Mouse (Mus musculus): ENCODE measurements around the gene Zbtb46. TPM values are rescaled to one million over a fixed set of nuclear protein-coding genes. Genes with fewer than 3 reads are reported as not detected.

The Zbtb46 gene
- polyA plus RNA-seq, 1 experiment from 2014 or later = 9.5 TPM

GRCm38 (mm10) chr2:181391541-181391940 is 67.7 kb downstream of the Zbtb46 start:
- Histone ChIP-seq H3K36me3 (peaks cover 7% of the 10 kb centered on the region; the same call in 1 of the 2 replicates), H3K4me3 (no peak overlapping the region), H3K27ac (replicated peaks) (no peak overlapping the region), H3K9me3 (no peaks in the 10 kb centered on the region), H3K27me3 (no peaks in the 10 kb centered on the region), H3K4me1 (no peaks in the 10 kb centered on the region), H3K9ac (replicated peaks) (no peak overlapping the region), H3K4me2 (replicated peaks) (no peak overlapping the region)
- ATAC-seq (replicated peaks) = no peak
- WGBS = 77% methylated on average over 2 of the region's 2 CpGs

- Histone ChIP-seq H3K9me3 (no peaks in the 10 kb centered on the region), H3K9ac (replicated peaks) (no peak overlapping the region), H3K36me3 (peaks cover 10% of the 10 kb centered on the region; the same call in 1 of the 2 replicates), H3K4me1 (no peaks in the 10 kb centered on the region), H3K27me3 (no peaks in the 10 kb centered on the region), H3K4me3 (no peak overlapping the region), H3K27ac (replicated peaks) (no peak overlapping the region), H3K4me2 (replicated peaks) (no peak overlapping the region)
- WGBS = 92% methylated on average over 15 of the region's 15 CpGs
- ATAC-seq (replicated peaks) = no peak
These were observed 68.2 kb downstream of the Zbtb46 start for GRCm38 (mm10) chr2:181391022-181391421.

- 79% methylated on average over 4 of the region's 4 CpGs for WGBS
- H3K9ac ChIP-seq (replicated peaks) = no peak overlapping the region
- no peak overlapping the region for H3K4me3 ChIP-seq
- H3K9me3 ChIP-seq = no peaks in the 10 kb centered on the region
- no peak for ATAC-seq (replicated peaks)
- no peak overlapping the region for H3K4me2 ChIP-seq (replicated peaks)
- peaks cover 10% of the 10 kb centered on the region; the same call in 1 of the 2 replicates for H3K36me3 ChIP-seq
- H3K27ac ChIP-seq (replicated peaks) = no peak overlapping the region
- H3K4me1 ChIP-seq = no peaks in the 10 kb centered on the region
- no peaks in the 10 kb centered on the region for H3K27me3 ChIP-seq
These were observed 68.9 kb downstream of the Zbtb46 start for GRCm38 (mm10) chr2:181390136-181390870.

- Histone ChIP-seq H3K27ac (replicated peaks) (no peak overlapping the region), H3K27me3 (no peaks in the 10 kb centered on the region), H3K4me3 (no peak overlapping the region), H3K4me1 (no peaks in the 10 kb centered on the region), H3K9me3 (no peaks in the 10 kb centered on the region), H3K9ac (replicated peaks) (no peak overlapping the region), H3K4me2 (replicated peaks) (no peak overlapping the region), H3K36me3 (peaks cover 35% of the 10 kb centered on the region)
- no peak for ATAC-seq (replicated peaks)
- WGBS = 79% methylated on average over 3 of the region's 4 CpGs
These were observed 72.5 kb downstream of the Zbtb46 start for GRCm38 (mm10) chr2:181386663-181387210.

GRCm38 (mm10) chr2:181385885-181386284 is 73.3 kb downstream of the Zbtb46 start:
- 78% methylated on average over 3 of the region's 3 CpGs for WGBS
- H3K9me3 ChIP-seq = no peaks in the 10 kb centered on the region
- H3K4me1 ChIP-seq = no peaks in the 10 kb centered on the region
- no peaks in the 10 kb centered on the region for H3K27me3 ChIP-seq
- ATAC-seq (replicated peaks) = no peak
- H3K4me3 ChIP-seq = no peak overlapping the region
- no peak overlapping the region for H3K4me2 ChIP-seq (replicated peaks)
- H3K9ac ChIP-seq (replicated peaks) = no peak overlapping the region
- peaks cover 35% of the 10 kb centered on the region for H3K36me3 ChIP-seq
- H3K27ac ChIP-seq (replicated peaks) = no peak overlapping the region

- H3K9ac ChIP-seq (replicated peaks) = no peak overlapping the region
- 0 out of 2 replicates have a peak overlapping the region, but pooled peaks have one; percentile 3 for H3K27ac ChIP-seq (replicated peaks)
- no peaks in the 10 kb centered on the region for H3K27me3 ChIP-seq
- no peaks in the 10 kb centered on the region for H3K9me3 ChIP-seq
- no peak overlapping the region for H3K4me2 ChIP-seq (replicated peaks)
- peaks cover 42% of the 10 kb centered on the region for H3K36me3 ChIP-seq
- 66% methylated on average over 4 of the region's 4 CpGs for WGBS
- H3K4me3 ChIP-seq = no peak overlapping the region
- ATAC-seq (replicated peaks) = peak; percentile 51
- no peaks in the 10 kb centered on the region for H3K4me1 ChIP-seq
These were observed 74.3 kb downstream of the Zbtb46 start for GRCm38 (mm10) chr2:181384919-181385391.

- peaks cover 47% of the 10 kb centered on the region for H3K36me3 ChIP-seq
These were observed 74.8 kb downstream of the Zbtb46 start for GRCm38 (mm10) chr2:181384463-181384862.

GRCm38 (mm10) chr2:181381631-181382306 is 77.5 kb downstream of the Zbtb46 start:
- 94% methylated on average over 6 of the region's 6 CpGs for WGBS
- no peaks in the 10 kb centered on the region for H3K9me3 ChIP-seq
- H3K36me3 ChIP-seq = peaks cover 60% of the 10 kb centered on the region
- no peak overlapping the region for H3K4me3 ChIP-seq
- no peak overlapping the region for H3K27ac ChIP-seq (replicated peaks)
- ATAC-seq (replicated peaks) = no peak
- no peak overlapping the region for H3K4me2 ChIP-seq (replicated peaks)
- H3K9ac ChIP-seq (replicated peaks) = no peak overlapping the region
- H3K27me3 ChIP-seq = no peaks in the 10 kb centered on the region
- no peaks in the 10 kb centered on the region for H3K4me1 ChIP-seq

More at GRCm38 (mm10) chr2:181384463-181384862, 74.8 kb downstream of the Zbtb46 start:
- 92% methylated on average over 7 of the region's 7 CpGs for WGBS
- Histone ChIP-seq H3K9ac (replicated peaks) (no peak overlapping the region), H3K4me3 (no peak overlapping the region), H3K27ac (replicated peaks) (no peak overlapping the region), H3K9me3 (no peaks in the 10 kb centered on the region), H3K4me1 (no peaks in the 10 kb centered on the region), H3K4me2 (replicated peaks) (no peak overlapping the region), H3K27me3 (no peaks in the 10 kb centered on the region)
- ATAC-seq (replicated peaks) = peak; percentile 12; the same call in 1 of the 2 replicates

GRCm38 (mm10) chr2:181381107-181381506 is 78.1 kb downstream of the Zbtb46 start:
- Histone ChIP-seq H3K9ac (replicated peaks) (no peak overlapping the region), H3K27ac (replicated peaks) (no peak overlapping the region), H3K9me3 (no peaks in the 10 kb centered on the region), H3K27me3 (no peaks in the 10 kb centered on the region), H3K4me3 (no peak overlapping the region), H3K4me2 (replicated peaks) (no peak overlapping the region), H3K4me1 (no peaks in the 10 kb centered on the region), H3K36me3 (peaks cover 57% of the 10 kb centered on the region)
- ATAC-seq (replicated peaks) = no peak
- 96% methylated on average over 5 of the region's 5 CpGs for WGBS

- ATAC-seq (replicated peaks) = no peak
These were observed 79.0 kb downstream of the Zbtb46 start for GRCm38 (mm10) chr2:181380251-181380650.

GRCm38 (mm10) chr2:181379778-181380177 is 79.4 kb downstream of the Zbtb46 start, which contains the start of gene Lime1:
Lime1 (plus strand) TSS chr2:181380078.
- Histone ChIP-seq H3K4me1 (no peaks in the 10 kb centered on the region), H3K9me3 (no peaks in the 10 kb centered on the region), H3K4me3 (no peak within 1 kb of the TSS), H3K9ac (replicated peaks) (no peak within 1 kb of the TSS), H3K4me2 (replicated peaks) (no peak within 1 kb of the TSS), H3K27me3 (no peaks in the 10 kb centered on the region), H3K27ac (replicated peaks) (no peak within 1 kb of the TSS), H3K36me3 (peaks cover 57% of the 10 kb centered on the region)
- 95% methylated on average over 12 of the region's 12 CpGs for WGBS
- ATAC-seq (replicated peaks) = no peak

More at GRCm38 (mm10) chr2:181380251-181380650, 79.0 kb downstream of the Zbtb46 start:
- Histone ChIP-seq H3K4me2 (replicated peaks) (no peak overlapping the region), H3K9me3 (no peaks in the 10 kb centered on the region), H3K36me3 (peaks cover 57% of the 10 kb centered on the region), H3K4me3 (no peak overlapping the region), H3K4me1 (no peaks in the 10 kb centered on the region), H3K27ac (replicated peaks) (no peak overlapping the region), H3K9ac (replicated peaks) (no peak overlapping the region), H3K27me3 (no peaks in the 10 kb centered on the region)
- WGBS = 91% methylated on average over 5 of the region's 5 CpGs

GRCm38 (mm10) chr2:181378701-181379100 is 80.5 kb downstream of the Zbtb46 start:
- 91% methylated on average over 5 of the region's 5 CpGs for WGBS
- no peak overlapping the region for H3K4me3 ChIP-seq
- peaks cover 51% of the 10 kb centered on the region for H3K36me3 ChIP-seq

More at GRCm38 (mm10) chr2:181378701-181379100, 80.5 kb downstream of the Zbtb46 start:
- ATAC-seq (replicated peaks) = no peak
- Histone ChIP-seq H3K27me3 (no peaks in the 10 kb centered on the region), H3K4me2 (replicated peaks) (no peak overlapping the region), H3K27ac (replicated peaks) (no peak overlapping the region), H3K9me3 (no peaks in the 10 kb centered on the region), H3K9ac (replicated peaks) (no peak overlapping the region), H3K4me1 (no peaks in the 10 kb centered on the region)
